Mouse (Mus musculus) lung, postnatal 0 days (tissue): ENCODE data around the gene Aldoart1.

ENCODE experiments used
- CTCF ChIP-seq: IDR thresholded peaks from 2 replicates; pipeline ENCODE4 v1.5.1; 2016; ENCODE audit warnings: antibody characterized with exemption, mild to moderate bottlenecking
- EP300 ChIP-seq: IDR thresholded peaks from 2 replicates; pipeline ENCODE4 v1.6.1; 2016; ENCODE audit warnings: antibody characterized with exemption, mild to moderate bottlenecking, control low read depth

DNA sequence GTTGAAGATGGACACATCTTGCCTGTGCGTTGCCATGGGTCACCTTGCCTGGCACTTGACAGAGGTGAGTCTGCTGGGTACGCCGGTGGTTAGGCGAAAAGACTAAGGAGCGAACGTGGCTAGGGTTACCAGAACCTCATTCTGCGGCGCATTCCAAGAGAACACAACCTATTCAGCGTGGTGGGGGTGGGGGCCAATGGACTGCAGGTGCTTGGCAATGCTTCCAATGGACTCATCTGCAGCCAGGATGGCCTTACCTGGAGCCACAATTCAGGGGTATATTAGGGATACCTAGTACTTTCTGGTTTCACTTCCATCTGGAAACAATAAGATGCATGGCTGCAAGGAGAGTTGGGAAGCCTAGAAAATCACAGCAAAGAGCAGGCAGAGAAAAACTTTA, at the start of gene Aldoart1:
- TF ChIP-seq CTCF (no peak), EP300 (no peak)
